Mouse (Mus musculus) small intestine, adult 2 months (tissue): ENCODE data around the gene Togaram2.

Experiments used
- CTCF ChIP-seq: fragments of 200-500 bp; IDR thresholded peaks from 2 replicates; pipeline ENCODE4 v1.5.1; 2012; ENCODE audit warnings: low read depth, mild to moderate bottlenecking, control low read depth, inconsistent platforms, low read length, moderate library complexity, mixed read lengths; ENCODE audit not compliant: insufficient replicate concordance, insufficient read length; ENCODE audit errors: extremely low read depth
- POLR2A ChIP-seq: fragments of 200-500 bp; IDR thresholded peaks from 2 replicates; pipeline ENCODE4 v1.6.1; 2012; ENCODE audit warnings: low read depth, mild to moderate bottlenecking, control low read depth, inconsistent platforms, low read length, moderate library complexity

DNA sequence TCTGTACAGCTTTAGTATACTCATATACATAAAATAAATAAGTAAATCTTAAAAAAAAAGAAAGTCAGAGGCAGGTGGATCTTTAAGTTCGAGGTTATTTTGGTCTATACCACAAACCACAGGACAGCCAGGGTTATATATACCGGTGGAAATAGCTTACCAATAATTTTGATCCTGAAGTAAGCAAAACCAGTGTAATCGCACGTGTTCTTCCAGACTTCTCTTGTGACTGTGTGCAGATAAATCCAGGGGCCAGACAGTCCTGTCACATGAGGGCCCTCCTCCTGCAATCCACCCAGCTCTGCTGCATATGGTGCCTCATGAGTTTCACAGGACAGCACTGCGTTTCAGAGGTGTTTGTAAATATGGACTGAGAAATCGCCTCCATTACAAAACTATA, 9.6 kb upstream of the Togaram2 start:
- TF ChIP-seq CTCF (no peak), POLR2A (no peak)
